Mouse (Mus musculus): ENCODE measurements around the gene Fastkd5.
A peak's percentile ranks its signal among the peaks of the same experiment; 100 is the strongest.

Gene Fastkd5

GRCm38 (mm10) chr2:130634006-130634738, 4.3 kb upstream of the Fastkd5 start:
- no peak for DNase-seq (ENCODE audit: low read depth in 2 of 2, low spot score in 2 of 2)

DNA sequence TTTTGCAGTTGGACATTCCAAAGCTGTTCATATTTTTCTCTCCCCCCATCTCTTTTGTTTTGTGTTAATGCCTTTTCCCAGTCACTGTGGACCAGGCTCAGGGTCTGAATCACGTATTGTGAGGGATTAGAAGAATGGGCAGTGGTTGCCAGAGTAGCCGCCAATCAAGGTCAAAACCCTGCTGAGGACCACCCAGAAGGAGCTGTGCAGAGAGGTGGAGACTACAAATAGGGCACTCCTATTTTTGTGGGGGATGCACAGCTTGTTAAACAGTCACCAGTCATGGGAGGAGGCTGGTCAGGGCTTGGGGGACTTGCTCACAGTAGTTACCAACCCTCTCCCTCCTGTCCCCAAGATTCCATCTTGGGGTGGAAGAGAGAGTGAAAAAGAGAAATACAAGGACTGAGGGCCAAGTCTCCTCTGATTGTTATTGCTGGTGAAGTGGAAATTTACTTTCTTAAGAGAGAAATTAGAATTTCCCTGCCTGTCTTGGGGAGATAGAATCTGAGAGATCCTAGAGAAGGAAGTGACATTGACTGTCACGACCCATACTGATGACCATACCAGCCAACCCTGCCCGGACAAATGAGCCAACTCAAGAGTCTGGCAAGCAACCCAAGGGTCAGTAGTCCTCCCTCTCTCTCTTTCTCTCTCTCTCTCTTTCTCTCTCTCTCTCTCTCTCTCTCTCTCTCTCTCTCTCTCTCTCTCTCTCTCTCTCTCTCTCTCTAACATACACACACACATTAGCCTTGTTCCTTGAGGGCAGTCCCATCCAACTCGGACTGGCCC, 3.3 kb upstream of the Fastkd5 start:
- DNase-seq (ENCODE audit: low read depth in 2 of 2, low spot score in 2 of 2): no peak

DNA sequence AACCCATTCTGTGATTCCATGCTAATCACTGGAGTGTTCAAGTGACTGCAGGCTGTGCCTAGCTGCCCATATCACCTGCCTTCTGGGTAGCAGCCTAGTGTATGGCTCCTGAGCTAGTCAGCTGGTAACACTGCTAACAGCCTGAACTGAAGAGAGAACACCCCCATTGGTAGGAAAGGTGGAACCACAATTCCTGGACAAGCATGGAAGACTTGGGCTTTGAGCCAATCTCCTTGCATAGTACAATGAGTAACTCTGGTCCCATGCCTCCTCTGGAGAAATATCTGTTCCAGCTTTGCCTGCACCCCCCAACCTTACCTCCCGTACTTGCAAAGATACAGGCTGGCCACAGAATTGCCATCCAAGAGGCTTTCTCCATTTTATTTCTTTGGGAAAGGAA, 2.6 kb upstream of the Fastkd5 start:
- no peak for DNase-seq (ENCODE audit: low read depth in 2 of 2, low spot score in 2 of 2)

DNA sequence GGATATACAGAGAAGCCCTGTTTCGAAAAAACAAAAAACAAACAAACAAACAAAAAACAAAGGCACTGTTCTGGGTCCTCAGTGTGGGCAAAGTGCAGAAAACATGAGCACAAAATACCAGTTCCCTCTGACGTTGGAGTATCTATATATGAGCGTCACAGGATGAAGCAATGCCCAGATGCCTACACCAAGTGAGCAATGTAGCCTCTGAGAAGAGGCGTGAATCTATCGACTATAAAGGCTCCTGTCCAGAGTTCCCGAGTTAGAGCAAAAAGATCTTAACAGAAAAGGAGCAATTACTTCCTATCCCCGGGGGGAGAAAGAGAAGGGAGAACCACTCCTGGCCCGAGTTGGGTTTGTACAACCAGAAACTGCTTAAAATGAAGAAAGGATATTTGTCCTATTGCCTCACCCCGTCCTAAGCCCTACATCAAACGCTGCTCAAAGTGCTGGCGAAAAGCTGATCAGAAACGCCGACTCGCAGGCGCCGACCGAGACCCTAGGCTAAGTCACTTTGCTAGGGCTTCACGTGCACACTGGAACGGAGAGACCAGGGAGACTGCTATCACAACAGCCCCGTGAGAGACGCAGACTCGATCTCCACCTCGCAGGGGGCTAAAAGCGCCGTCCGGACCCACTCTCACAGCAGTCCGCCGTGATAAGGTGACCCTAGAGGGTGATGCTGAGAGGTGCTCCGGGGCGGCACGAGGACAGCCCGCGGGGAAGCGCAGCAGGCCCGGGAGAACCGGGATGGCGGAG, 568 bp downstream of the Fastkd5 start:
- no peak for DNase-seq (ENCODE audit: low read depth in 2 of 2, low spot score in 2 of 2)

- DNase-seq (ENCODE audit: low read depth in 2 of 2, low spot score in 2 of 2): no peak
These were observed 1.4 kb downstream of the Fastkd5 start for GRCm38 (mm10) chr2:130628424-130628823.

DNA sequence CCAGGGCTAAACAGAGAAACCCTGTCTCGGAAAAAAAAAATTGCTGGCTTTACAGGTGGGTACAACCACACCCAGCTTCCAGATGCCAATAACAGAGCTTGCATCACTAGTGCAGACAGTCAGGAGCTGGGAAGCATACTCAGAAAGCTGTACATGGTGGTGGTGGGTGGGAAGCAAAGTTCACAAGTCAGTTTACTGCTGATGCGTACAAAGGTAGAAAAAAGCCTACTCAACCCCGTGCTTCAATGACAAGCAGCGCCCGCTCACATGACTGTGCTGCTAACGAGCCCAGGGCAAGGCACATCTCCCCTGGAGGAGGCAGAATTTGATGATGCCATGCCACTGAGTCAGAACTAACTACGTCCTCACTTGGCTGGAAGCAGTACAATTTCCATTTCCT, 10.9 kb downstream of the Fastkd5 start:
- no peak for DNase-seq (ENCODE audit: low read depth in 2 of 2, low spot score in 2 of 2)

- peak in 1 of 2 experiments; percentile 18 for DNase-seq (ENCODE audit: low read depth in 2 of 2, low spot score in 2 of 2)
These were observed 16.7 kb downstream of the Fastkd5 start for GRCm38 (mm10) chr2:130613091-130613490.

GRCm38 (mm10) chr2:130602195-130602594, 27.6 kb downstream of the Fastkd5 start:
- DNase-seq (ENCODE audit: low read depth in 2 of 2, low spot score in 2 of 2): no peak

DNA sequence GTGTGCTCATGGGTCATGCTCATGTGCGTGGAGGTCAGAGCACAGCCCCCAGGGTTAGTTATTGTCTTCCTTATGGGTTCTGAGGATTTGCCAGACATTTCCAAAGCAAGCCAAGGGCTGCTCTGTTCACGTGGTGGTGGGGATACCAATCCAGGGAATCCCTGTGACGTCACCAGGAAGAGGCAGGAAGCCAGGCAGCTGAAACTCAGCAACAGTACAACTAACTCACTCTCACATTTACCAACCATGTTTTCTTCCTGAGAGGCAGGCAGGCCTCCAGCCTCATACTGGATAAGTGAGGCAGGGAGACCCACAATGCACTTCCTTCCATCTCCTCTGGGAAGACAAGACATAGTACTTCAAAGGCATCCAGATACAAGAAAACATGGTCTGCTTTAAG, 31.4 kb downstream of the Fastkd5 start:
- no peak for DNase-seq (ENCODE audit: low read depth in 2 of 2, low spot score in 2 of 2)

DNA sequence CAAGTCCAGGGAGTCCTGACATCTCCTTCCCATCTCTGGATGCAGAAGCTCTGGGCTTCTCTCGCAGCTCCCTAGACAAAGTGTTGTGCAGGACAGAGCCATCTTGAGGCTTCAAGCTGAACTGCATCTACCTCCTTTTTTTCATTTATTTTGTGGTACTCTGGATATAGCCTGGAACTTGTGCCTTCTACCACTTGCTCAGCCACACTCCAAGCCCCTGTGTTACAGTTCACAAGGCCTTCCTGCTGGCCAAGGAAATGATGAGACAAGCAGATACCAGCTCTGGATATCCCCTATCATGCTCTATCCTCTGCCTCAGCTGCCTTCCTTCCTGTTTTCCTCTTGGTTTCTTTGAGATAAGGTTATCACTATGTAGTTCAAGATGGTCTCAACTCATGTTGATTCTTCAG, 32.2 kb downstream of the Fastkd5 start:
- no peak for DNase-seq (ENCODE audit: low read depth in 2 of 2, low spot score in 2 of 2)

DNA sequence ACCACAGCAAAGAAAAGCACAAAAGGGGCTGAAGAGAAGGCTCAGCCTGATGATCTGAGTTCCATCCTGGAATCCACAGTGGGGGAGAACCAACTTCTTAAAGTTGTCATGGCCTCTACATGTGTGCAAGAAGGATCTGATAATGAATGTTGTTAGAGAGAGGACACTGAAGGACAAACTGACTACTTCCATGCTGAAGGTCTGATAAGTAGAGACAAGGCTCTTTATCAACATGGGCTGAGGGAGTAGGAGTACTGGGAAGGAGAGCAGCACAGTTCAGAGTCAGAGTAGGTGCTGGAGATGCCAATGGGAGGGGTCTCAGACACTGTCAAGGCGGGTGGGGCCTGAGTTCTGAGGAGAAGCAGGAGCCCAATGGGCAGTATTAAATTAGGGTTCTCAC, 34.2 kb downstream of the Fastkd5 start:
- no peak for DNase-seq (ENCODE audit: low read depth in 2 of 2, low spot score in 2 of 2)

DNA sequence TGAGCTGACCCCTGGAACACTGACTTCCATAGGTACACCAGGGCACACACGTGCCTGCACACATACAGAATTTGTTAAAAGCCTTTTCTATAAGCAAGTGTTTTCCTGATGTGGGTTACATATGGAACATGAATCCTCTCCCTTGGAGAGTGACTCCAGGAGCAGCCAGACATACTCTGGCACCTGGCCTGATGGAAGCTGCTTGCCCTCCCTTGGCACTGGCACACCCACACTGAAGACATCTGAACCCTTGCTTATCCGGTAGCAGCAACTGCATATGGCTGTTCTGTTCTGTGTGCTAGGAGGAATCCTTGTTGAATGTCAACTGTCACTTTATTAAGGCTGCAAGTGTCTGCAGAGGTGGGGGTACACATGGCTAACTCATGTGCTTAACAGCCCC, 38.8 kb downstream of the Fastkd5 start:
- no peak for DNase-seq (ENCODE audit: low read depth in 2 of 2, low spot score in 2 of 2)

DNA sequence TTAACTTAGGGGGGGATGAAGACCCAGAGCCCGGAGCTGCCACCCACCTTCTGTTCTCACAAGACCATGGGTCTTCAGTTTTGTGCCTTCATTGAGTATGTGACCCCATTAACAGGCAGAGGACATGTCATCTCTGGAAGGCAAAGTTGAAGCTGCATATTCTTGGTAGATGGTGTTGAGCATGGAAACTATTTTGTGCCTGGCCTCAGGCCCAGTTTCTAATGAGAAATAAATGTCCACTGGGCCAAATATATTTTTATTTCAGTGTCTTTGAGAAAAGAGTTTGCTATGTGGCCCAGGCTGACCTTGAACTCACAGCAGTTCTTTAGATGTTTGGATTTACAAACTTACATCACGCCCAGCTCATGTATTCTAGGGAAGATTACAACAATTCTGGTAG, 40.1 kb downstream of the Fastkd5 start:
- DNase-seq (ENCODE audit: low read depth in 2 of 2, low spot score in 2 of 2): no peak

DNA sequence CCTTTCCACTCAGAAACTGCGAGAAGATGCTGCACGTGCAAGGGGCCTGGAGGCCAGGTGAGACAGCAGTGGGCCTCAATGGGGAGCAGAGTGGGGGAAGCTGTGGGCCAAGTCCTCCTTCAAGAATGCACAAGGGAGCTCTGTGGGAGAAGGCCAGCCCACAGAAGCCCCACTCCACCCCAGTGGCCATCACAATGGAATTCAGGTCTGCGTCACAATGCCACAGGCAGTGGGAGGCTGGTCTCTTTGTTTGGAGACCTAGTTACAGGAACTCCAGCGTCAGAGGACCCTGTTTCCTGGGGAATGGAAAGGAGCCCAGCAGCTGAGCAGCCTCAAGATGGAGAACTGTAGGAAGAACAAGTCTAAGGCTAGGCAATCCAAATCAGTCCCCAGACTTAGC, 40.7 kb downstream of the Fastkd5 start:
- no peak for DNase-seq (ENCODE audit: low read depth in 2 of 2, low spot score in 2 of 2)

- no peak for DNase-seq (ENCODE audit: low read depth in 2 of 2, low spot score in 2 of 2)
These were observed 41.5 kb downstream of the Fastkd5 start for GRCm38 (mm10) chr2:130588373-130588772.

- DNase-seq (ENCODE audit: low read depth in 2 of 2, low spot score in 2 of 2): no peak
These were observed 43.8 kb downstream of the Fastkd5 start for GRCm38 (mm10) chr2:130586016-130586415.

- DNase-seq (ENCODE audit: low read depth in 2 of 2, low spot score in 2 of 2): no peak
These were observed 45.8 kb downstream of the Fastkd5 start for GRCm38 (mm10) chr2:130583902-130584560.

DNA sequence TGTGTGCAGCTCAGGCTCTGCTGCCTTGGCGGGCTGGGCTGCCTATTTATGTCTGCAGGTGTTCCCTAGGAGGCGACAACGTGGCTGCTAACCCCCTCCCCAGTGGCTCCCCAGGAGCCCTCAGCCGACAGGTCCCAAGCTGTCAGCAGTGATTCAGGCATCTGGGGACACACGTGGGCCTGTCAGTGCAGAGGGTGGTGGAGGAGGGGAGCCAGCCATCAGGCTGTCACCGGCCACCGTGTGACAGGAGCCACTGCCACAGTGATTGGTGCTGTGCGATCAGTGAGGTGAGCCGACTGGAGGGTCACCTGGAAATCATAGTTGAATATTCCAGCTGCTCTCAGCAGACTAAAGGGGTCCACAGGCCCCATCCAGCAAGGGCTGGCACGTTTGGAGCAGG, 47.3 kb downstream of the Fastkd5 start, which contains the start of gene Avp:
Gene Avp (minus strand): TSS at position 3 of the 400 bp plus-strand sequence.
- no peak for DNase-seq (ENCODE audit: low read depth in 2 of 2, low spot score in 2 of 2)

GRCm38 (mm10) chr2:130581201-130581600, 48.6 kb downstream of the Fastkd5 start:
- DNase-seq (ENCODE audit: low read depth in 2 of 2, low spot score in 2 of 2): no peak

DNA sequence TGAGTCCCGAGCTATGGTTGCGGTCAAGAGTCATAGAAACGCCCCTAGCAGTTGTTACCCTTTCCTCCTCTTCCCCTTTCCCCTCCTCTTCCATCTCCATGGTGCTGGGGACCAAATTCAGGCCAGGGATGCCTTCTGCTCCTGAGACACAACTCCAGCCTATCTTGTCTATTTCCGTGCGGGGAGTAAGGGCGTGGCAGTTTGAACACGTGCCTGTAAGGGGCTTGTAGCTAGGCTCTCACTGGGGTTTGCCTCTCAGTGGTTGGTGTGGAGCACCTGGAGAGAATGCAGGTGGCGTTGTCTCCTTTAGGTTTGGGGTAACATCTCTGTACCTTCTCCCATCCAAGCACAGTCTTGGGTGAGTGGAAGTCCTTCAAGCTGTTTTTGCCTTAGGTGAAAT, 50.0 kb downstream of the Fastkd5 start:
- no peak for DNase-seq (ENCODE audit: low read depth in 2 of 2, low spot score in 2 of 2)

DNA sequence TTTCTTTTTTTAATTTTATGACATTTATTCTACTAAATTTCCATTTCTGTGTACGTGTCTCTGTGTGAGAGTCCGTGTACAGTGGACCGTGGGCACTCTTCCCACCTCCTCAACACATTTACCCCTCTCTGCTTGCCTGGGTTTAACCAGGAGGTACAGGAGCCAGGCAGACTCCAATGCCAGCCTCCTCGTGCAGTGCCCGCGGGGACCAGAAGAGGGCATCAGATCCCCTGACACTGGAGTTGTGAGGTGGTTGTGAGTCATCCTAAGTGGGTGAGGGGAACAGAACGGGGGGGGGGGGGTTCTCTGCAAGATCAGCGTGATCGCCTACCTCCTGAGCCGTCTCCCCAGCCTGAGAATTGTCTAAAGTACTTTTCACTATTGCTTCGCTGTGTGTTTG, 51.7 kb downstream of the Fastkd5 start:
- peak; percentile 42 to 73 for DNase-seq (ENCODE audit: low read depth in 2 of 2, low spot score in 2 of 2)
